Mouse (Mus musculus): ENCODE data around the gene Myrip. TPM values are rescaled to one million over a fixed set of nuclear protein-coding genes. Genes with fewer than 3 reads are reported as not detected.
A peak's percentile ranks its signal among the peaks of the same experiment; 100 is the strongest.
"Not testable (repeated sequence)": the region's sequence is repeated elsewhere in the genome, so short reads cannot be mapped to it uniquely, and the experiment has no call there.

The Myrip gene
- total RNA-seq (2021) = 10 to 100 TPM; 54.2 to 55.2 TPM

GRCm38 (mm10) chr9:120301213-120301612 lies at the start of gene Myrip:
Myrip (plus strand) TSS chr9:120301513.
- not testable (repeated sequence) for DNase-seq

DNA sequence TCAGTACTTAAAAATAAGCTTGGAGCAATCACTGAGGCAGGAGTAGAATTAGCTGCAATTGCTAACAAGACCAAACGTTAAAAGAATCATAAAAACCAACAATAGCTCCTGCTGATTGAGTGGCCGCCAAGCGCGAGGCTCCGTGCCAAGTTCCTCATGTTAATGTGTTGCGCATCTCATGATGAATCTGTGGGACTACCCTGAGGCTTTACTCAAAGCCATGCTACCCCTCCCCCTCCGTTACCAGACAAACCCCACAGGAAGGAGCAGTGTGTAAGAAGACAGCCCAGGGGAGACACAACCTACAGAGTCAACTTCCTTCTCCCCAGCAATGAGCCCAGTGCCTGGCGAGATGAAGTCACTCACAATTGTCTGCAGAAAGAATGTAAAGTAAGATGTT lies 41.5 kb upstream of the Myrip start:
- peak; percentile 42 to 43 for DNase-seq

DNA sequence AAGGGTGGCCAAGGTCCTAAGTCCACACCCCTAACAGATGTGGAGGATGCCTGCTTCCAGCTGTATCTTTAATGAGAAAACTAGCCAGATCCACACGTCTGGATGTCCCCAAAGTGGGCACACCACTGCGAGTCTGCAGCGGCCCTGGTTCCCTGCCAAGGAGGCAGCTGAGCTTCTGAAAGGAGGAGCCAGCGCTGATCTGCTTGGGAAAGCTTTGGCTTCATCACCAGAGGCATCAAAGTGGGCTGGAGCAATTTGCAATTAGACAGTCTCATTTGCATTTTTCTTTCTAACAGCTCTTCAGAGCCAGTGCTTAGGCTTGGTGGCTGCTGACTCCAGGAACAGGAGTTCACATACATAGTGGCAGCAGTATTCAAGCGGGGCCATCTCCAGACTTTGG lies 37.3 kb upstream of the Myrip start:
- DNase-seq = peak; percentile 45 to 65

- DNase-seq = no peak
These were observed 28.2 kb upstream of the Myrip start for GRCm38 (mm10) chr9:120273083-120273482.

GRCm38 (mm10) chr9:120275226-120275625 lies 26.1 kb upstream of the Myrip start:
- DNase-seq = no peak

- peak; percentile 14 to 17 for DNase-seq
These were observed 20.2 kb upstream of the Myrip start for GRCm38 (mm10) chr9:120281147-120281546.

DNA sequence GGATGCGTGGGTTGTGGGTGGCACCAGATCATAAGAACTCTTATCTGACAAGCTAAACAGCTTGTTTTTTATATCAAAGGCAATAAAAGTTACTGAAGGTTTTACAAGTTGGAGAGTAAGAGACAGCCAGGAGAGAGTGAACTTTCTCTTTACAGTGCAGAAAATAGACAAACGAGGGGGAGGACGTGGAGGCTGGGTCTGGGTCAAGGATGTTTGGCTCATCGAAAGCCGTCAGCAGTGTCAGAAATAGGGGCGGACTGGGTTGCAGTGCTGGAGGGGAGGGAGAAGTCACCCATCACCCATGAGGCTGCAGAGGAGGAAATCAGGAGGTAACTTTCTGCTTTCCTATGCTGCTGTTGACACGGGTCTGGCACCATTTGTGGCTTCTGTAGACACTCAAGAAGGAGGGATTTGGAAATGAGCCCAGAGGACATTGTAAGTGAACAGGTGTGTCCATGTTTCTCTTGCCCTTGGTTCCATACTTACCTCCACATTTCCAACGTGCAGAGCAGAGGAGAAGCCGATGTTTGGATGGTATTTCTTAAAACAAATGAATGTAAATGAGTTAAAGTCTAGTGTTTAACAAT lies 18.8 kb upstream of the Myrip start:
- no peak for DNase-seq

GRCm38 (mm10) chr9:120283556-120283955 lies 17.8 kb upstream of the Myrip start:
- peak; percentile 37 to 49 for DNase-seq

DNA sequence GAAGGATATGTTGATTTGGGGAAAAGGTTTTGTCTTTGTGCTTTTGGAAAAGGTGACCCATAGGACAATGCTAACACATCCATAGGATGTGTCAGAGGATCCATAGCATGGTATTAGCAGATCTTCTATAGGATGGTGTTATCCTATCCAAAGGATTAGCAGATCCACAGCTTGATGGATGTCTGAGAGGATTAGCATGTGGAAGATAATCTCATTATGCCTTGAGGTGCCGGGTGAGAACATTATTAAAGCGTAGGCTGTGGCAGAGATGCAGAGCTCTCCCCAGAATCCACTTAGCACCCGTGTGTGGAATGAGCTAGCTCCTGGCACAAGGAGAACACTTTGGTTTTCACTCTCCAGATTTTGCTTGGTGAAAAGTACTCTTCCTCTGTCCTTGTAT lies 13.3 kb upstream of the Myrip start:
- DNase-seq = no peak

DNA sequence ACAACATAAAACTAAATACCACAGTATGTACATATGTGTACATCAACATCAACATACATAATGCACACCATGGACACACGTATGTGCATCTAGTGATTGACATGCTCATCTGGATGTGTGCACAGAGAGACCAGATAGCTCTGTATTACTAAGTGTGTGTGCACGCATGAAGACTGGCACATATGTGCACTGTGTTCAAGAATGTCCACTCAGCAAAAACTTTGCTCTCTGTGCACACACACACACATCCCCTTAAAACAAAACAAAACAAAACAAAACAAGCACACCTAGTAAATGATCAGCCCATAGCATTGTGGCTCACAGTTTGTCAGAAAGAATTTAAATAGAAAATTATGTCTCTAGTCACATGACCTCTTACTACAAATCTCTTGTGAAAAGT lies 10.9 kb upstream of the Myrip start:
- no peak for DNase-seq

GRCm38 (mm10) chr9:120292488-120292887 lies 8.8 kb upstream of the Myrip start:
- DNase-seq = no peak

GRCm38 (mm10) chr9:120295527-120295926 lies 5.8 kb upstream of the Myrip start:
- no peak for DNase-seq

- DNase-seq = no peak
These were observed 4.4 kb upstream of the Myrip start for GRCm38 (mm10) chr9:120296938-120297337.

GRCm38 (mm10) chr9:120299429-120299828 lies 1.9 kb upstream of the Myrip start:
- no peak for DNase-seq

- DNase-seq = peak; percentile 15 to 18
These were observed 1.7 kb downstream of the Myrip start for GRCm38 (mm10) chr9:120302980-120303452.

GRCm38 (mm10) chr9:120303453-120304299 lies 2.4 kb downstream of the Myrip start:
- DNase-seq = peak; percentile 80 to 83

DNA sequence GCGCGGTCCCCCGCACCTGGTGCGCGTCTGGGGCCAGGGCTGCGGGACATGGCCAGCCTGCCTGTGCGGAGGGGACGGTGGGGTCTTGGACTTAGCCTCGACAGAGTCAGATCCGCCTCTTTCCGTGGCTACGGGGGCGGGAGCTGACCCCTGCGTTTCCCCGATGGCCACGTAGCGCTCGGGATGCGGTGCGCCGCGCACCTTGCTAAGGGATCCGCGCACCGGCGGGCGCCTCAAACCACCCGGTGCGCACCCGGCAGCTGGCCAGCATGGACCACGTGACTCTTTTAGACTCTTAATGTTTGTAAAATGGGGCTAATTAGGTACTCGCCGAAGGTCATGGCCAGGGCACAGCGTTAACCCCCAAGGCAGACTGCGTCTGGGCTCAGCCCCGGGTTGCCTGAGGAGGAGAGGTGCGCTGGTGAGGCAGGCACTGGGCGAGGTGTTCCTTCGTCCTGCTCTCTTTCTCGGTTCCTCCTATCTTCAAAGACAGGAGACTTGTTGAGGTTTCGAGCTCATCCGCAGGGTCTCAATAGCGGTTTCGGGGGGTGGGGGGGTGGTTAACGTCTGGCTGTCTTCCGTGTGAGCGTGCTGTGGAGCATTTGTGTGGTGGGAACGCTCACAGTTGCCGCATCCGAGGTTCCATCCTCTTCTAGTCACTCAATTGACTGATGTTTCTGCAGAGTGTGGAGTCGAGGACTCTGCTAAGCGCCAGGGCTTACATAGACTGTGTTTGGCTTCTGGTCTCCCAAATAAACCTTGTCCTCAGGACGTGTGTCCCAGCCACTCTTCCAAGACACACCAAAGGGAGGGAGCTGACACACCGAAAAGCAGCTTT lies 3.2 kb downstream of the Myrip start:
- DNase-seq = peak; percentile 27 to 52

DNA sequence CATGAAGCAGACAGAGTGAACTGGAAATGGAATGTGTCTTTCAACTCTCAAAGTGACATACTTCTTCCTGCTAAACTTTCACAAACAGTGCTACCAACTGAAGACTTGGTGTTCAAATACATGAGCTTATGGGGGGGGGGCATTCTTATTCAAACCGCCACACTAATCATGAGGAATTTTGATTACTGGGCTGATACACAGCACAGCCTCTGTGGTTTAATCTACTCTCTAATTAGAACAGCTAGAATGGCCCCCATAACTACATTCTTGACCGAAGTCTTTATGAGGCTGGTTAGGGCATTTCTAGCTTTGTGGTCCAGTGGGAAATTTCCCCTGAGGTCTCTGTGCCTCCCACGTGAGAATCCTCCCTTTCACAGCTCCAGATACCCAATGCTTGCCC lies 13.9 kb downstream of the Myrip start:
- no peak for DNase-seq

DNA sequence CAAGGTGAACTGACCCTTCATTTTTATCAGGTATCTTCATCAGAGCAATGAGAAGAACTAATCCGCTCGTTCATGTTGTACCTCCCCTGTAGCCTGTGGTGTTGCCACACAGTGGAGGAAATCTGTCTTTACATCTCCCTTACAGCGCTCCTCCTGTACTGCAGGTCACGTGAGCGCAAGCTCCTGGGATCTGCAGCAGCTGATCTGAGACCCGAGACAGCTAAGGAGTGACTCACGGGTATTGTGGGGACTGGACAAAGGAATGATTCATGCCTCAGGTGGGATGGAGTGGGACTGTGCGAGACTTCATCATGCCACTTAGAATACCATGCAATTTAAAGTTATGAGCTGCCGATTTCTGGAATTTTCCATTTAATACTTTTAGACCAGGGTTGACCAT lies 17.8 kb downstream of the Myrip start:
- DNase-seq = no peak

DNA sequence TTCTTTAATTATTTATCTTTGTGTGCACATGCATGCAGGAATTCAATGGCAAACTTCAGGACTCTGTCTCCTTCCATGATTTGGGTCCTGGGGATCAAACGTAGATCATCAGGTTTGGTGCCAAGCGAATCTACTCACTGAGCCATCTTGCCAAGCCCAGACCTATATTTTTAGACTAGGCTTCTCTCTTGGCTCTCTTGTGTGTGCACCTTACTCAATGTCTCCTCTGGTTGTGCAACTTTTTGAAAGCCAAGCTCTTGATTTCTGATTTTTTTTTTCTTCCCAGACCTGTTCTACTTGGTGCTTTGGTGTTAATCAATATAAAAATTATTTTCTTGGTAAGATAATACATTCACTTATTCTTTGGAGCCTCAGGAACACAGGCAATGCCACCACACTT lies 19.3 kb downstream of the Myrip start:
- DNase-seq = no peak

- DNase-seq = peak; percentile 13 to 14
These were observed 21.6 kb downstream of the Myrip start for GRCm38 (mm10) chr9:120322702-120323426.

GRCm38 (mm10) chr9:120331048-120331447 lies 29.7 kb downstream of the Myrip start:
- DNase-seq = not testable (repeated sequence)
